Mouse (Mus musculus) ovary, postnatal 14 days (tissue): Measurements from ENCODE around the gene Tnrc6b.
"Not testable (repeated sequence)": the region's sequence is repeated elsewhere in the genome, so short reads cannot be mapped to it uniquely, and the experiment has no call there.

Source experiments
- DNase-seq: peaks from one replicate; pipeline ENCODE4 v3.0.0; 2022; ENCODE audit warnings: low spot score

The Tnrc6b gene

GRCm38 (mm10) chr15:80701481-80702257 is 9.4 kb upstream of the Tnrc6b start:
- DNase-seq = no peak

DNA sequence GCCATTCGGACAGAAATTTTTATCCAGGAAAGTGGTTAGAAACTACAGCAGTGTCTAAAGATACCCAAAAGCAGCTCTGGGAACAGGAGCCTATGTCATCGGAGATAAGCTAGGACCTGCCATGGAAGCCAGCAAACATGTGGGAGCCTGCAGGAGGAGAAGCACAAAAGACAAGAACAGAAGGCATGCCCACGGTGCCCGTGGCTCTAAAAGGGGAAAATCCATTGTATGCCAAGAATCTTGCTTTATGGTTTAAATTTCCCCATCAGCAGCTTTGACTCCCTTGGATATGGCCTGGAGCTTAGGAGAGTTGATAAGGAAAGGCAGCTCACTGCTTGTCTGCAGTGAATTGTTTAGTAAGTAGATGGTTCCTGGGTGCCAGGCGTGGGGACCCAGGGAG is 8.2 kb upstream of the Tnrc6b start:
- no peak for DNase-seq

- no peak for DNase-seq
These were observed 7.6 kb upstream of the Tnrc6b start for GRCm38 (mm10) chr15:80703495-80703894.

DNA sequence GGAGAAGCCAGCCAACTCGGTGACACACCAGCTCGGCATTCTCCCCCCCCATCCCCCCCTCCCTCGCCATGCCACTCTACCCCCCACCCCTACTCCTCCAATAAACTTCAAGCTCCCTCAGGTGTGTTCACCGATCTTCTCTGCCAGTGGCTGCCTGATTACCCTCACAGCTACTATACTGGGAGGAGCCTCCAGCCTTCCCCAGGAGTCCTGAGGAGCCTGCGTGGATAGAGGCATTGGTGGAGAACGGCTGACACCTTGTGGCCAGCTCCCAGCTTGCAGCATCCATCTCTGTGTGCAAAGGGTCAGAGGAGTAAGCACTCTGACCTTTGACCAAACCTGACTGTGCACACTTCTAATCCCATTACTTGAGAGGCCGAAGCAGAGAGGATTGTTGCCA is 6.8 kb upstream of the Tnrc6b start:
- peak; percentile 65 for DNase-seq

DNA sequence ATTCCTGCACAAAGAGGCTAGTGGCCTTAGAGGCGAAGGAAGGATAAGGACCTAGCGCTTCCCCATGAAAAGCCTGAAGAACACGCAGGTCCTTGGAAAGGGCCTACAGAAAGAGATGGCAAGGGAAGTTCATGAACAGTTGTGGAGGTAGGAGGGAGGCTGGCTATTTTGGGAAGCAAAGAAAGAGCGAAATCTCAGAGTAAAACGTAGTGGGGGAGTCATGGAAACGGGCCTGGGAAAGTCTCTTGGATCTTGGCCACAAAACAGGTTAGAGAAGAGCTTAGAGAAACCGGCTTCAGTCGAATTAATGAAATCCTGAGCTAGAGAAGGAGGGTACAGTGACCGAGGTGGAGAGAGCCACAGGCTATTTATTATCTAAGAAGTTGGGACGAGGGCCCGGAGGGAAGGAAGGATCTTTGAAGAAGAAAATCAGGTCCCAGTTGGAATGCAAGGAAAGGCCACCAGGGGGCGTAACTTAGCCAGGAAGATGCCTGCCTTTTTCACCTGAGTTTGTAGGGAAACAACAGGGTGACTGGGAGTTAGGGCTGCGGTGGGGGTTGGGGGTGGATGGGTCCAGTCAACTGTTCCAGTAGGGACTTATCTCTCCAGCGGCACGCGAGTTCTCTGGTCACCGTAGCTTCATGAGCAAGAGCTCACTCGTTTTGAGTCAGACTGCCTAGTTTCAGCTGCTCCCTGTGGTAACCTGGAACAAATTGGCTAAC is 5.1 kb upstream of the Tnrc6b start:
- DNase-seq = peak; percentile 78

DNA sequence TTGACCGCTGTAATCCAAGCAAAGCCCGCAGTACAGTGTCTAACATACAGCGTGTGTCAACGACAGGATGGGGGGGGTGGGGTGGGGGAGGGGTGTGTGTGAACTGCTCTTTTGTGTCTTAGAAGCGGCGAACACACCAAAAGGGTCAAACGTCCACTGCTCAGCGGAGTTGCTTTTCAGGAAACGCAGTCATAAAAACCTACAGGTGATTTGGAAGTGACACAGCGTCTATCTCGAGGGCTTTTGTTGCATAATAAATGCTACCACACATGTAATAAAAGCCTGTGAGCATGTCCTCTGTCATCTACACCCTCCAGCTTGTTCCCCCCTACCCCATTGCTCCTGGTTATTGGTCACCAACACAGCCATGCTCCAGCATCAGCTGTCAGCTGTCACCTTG is 4.5 kb upstream of the Tnrc6b start:
- DNase-seq = no peak

- DNase-seq = peak; percentile 56
These were observed 4.0 kb upstream of the Tnrc6b start for GRCm38 (mm10) chr15:80707088-80707487.

GRCm38 (mm10) chr15:80709593-80709992 is 1.5 kb upstream of the Tnrc6b start:
- DNase-seq = peak; percentile 26

- DNase-seq = no peak
These were observed 881 bp upstream of the Tnrc6b start for GRCm38 (mm10) chr15:80710257-80710607.

DNA sequence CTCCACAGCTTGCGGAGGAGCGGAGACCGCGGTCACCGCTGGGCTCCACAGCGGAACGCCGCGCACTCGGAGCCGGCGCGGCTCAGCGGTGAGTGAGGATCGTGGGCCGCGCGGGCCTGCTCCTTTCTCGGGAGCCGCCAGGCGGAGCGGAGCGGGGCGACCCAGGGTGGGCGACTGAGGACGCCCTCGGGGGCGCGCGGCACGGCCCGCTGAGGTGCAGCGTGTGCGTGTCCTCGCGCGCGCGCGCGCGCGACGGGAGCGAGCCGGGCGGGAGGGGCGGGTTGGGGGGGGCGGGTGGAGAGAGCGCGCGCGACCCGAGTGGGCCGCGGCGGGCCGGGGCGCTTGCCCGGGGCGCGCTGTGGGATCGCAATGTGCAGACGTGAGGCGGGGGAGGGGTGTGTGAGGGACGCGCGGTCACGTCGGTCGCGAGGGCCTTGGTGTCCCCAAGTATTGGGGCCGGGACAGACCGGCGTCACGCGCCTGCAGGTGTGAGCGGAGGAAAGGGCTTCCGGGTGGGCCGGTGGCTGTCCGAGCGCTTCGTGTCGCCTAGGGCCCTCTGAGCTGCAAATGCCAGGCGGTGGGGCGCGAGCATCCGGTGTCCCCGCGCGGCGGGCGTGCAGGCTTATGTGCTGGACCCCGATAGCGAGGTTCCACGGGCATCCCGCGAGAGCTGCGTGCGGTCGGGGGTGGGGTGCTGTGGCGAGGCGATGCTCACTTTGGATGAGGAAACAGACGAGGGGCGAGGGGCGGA is 463 bp downstream of the Tnrc6b start:
- DNase-seq = peak; percentile 39

DNA sequence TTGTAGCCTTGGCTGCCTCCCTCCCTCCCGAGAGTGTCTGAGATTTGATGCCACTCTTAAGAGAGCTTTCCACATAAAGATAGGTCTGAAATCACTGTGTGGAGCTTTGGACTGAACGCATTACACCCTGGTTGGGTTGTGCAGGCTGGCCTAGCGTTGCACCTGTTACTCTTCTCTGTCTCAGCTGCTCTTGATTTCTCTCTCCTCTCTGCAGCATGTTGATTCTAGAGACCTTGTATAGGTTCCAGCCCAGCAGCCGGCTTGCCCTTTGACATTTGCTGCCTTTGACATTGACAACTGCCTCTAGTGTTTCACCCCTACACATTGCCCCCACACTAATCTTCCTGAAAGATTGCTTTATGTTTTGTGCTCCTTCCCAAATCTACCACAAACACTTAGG is 3.2 kb downstream of the Tnrc6b start:
- DNase-seq = no peak

GRCm38 (mm10) chr15:80716631-80717135 is 5.6 kb downstream of the Tnrc6b start:
- no peak for DNase-seq

DNA sequence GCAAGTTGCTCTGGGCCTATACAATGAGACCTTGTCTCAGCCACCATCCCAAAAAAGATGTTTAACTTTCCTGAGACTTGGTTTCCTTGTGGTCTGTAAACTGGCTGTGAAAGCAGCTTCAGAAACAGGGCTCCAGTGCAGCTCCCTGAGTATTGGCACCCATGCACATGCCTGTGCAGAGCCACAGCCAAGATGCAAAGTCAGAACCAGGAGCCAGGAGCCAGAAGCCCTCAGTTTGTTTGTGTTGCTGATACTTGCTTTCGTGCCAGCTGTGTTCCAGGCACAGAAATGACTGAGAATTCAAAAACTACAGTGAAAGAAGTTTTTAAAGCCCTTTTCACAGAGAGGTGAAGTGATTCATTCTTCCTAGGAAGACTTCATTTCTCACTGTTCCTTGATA is 6.3 kb downstream of the Tnrc6b start:
- no peak for DNase-seq

- DNase-seq = no peak
These were observed 9.1 kb downstream of the Tnrc6b start for GRCm38 (mm10) chr15:80720249-80720648.

- no peak for DNase-seq
These were observed 10.7 kb downstream of the Tnrc6b start for GRCm38 (mm10) chr15:80721861-80722260.

- DNase-seq = no peak
These were observed 11.3 kb downstream of the Tnrc6b start for GRCm38 (mm10) chr15:80722366-80722765.

- DNase-seq = no peak
These were observed 18.4 kb downstream of the Tnrc6b start for GRCm38 (mm10) chr15:80729477-80729876.

GRCm38 (mm10) chr15:80731043-80731442 is 19.9 kb downstream of the Tnrc6b start:
- DNase-seq = no peak

GRCm38 (mm10) chr15:80731511-80731910 is 20.4 kb downstream of the Tnrc6b start:
- no peak for DNase-seq

DNA sequence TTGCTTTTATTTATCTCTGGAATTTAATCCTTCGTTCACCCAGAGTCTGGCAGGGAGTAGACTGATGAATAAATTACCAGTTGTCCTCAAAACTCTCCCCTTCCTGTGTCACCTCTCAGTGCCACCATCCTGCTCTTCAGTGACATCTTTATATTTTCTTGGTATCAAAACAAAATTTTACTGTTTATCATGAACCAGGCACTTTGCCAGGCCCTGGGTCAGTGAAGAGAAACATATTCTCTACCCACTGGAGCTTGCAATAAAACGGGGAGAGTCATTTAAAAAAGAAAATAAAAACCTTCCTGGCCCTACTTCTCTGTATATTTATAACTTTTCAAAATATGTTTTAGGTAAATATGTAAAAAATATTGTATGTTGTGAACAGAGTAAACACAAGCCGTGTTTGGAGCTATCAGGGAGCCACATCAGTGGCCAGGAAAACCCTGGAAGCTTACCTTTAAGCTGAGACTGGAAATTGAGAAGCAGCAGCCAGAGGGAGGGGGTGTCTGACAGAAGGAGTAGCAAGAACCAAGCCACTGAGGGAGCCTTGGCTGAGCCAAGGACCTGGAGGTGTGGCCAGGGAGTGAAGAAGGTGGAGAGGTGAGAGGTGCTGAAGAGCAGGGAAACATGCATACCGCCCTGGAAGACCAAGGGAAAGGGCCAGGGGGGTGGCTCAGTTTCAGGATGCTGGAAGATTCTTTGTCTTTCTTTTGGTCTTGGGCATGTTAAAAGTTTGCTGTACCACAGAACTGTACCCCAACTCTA is 21.3 kb downstream of the Tnrc6b start:
- no peak for DNase-seq

- no peak for DNase-seq
These were observed 24.2 kb downstream of the Tnrc6b start for GRCm38 (mm10) chr15:80735300-80735699.

DNA sequence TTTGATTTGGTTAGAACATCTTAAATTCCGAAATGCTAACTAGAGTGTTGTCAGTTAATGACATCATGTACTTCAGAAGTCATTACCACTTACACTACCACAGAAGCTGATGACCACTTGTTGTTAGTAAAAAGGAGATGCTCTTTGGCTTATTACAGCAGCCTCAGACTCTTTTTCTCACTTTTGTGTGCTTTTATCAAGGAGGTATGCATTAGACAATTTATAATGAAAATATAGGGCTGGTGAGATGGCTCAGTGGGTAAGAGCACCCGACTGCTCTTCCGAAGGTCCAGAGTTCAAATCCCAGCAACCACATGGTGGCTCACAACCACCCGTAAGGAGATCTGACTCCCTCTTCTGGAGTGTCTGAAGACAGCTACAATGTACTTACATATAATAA is 24.6 kb downstream of the Tnrc6b start:
- DNase-seq = not testable (repeated sequence)
